Mouse (Mus musculus): ENCODE measurements at regions not wholly inside any gene's neighbourhood (a gene's known extent, or its start where the extent isn't known, plus 50 kb on each side); places are given as distances from the start of the nearest gene placed in this dataset.

DNA sequence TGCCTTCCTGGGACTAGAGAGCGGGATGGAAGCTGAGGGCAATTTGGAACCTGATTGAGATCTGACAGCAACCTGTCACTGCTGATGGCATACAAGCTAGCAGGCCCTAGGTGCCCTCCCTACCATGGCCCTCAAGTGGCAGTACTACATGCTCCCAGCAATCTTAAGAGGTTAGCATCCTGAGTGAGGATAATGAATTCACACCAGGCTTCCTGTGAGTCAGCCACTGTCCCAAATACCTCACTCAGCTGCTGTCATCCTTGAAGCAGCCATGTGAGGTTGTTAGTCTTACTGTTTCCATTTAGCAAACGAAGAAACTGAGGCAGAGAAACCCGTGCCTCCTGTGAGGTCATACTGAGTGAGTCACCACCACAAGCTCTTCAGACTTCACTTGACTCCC, 65.5 kb upstream of the Slc7a14 start:
- no peak for DNase-seq

GRCm38 (mm10) chr3:31374061-31374460, 63.9 kb upstream of the Slc7a14 start:
- no peak for DNase-seq

DNA sequence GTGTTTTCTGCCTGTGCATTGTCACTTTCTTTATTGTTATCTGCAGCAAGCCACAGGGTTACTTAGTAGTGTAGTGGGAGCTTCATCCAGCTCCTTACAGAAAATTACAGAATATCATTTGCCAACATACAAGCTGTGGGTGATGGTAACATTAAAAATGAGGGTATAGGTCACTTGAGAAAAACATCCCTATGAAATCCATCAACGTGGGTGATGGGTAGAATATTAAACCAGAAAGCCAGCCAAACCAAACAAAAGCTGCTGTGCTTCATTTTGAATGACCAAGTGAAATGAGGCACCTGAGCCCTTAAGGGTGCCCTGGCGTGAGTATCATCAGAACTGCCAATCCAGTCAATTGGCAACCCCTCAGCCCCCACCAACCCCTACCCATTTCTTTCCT, 58.1 kb upstream of the Slc7a14 start:
- peak; percentile 14 for DNase-seq
